Mouse (Mus musculus) ES-E14 (cell line): ENCODE data around the gene Commd2.

Experiments used
- CHD2 ChIP-seq: IDR thresholded peaks from 2 replicates; pipeline ENCODE4 v1.6.1; 2014; ENCODE audit warnings: mild to moderate bottlenecking, low read depth, low read length, inconsistent platforms
- MAFK ChIP-seq: IDR thresholded peaks from 2 replicates; pipeline ENCODE4 v1.6.1; 2014; ENCODE audit warnings: mild to moderate bottlenecking, low read depth, low read length, inconsistent platforms; ENCODE audit not compliant: insufficient read depth
- ZC3H11A ChIP-seq: IDR thresholded peaks from 2 replicates; pipeline ENCODE4 v1.6.1; 2012; ENCODE audit warnings: low read depth, mild to moderate bottlenecking, inconsistent platforms, low read length, borderline replicate concordance
- ZNF384 ChIP-seq: IDR thresholded peaks from 2 replicates; pipeline ENCODE4 v1.6.1; 2012; ENCODE audit warnings: low read depth, low read length, inconsistent platforms

- TF ChIP-seq ZNF384 (no peak), CHD2 (no peak), ZC3H11A (no peak), MAFK (no peak)
Measured at GRCm38 (mm10) chr3:57674075-57674474, 22.6 kb upstream of the Commd2 start.
